Mouse (Mus musculus) embryonic fibroblast, embryonic 13.5 days (primary cell): ENCODE results near the gene Ddx42.
A peak's percentile ranks its signal among the peaks of the same experiment; 100 is the strongest.

ENCODE experiments used
- CTCF ChIP-seq: IDR thresholded peaks from 2 replicates; pipeline ENCODE4 v1.5.1; 2011; ENCODE audit warnings: mild to moderate bottlenecking, control low read depth, low read length, moderate library complexity, borderline replicate concordance; ENCODE audit not compliant: insufficient read depth
- POLR2A ChIP-seq: IDR thresholded peaks from 2 replicates; pipeline ENCODE4 v1.6.1; 2011; ENCODE audit warnings: low read depth, mild to moderate bottlenecking, control low read depth, low read length, moderate library complexity

- TF ChIP-seq POLR2A (no peak), CTCF (peak; percentile 42; the same call in 1 of the 2 replicates)
Measured at GRCm38 (mm10) chr11:106246834-106247233, 30.1 kb downstream of the Ddx42 start.
